In the genomic region with DNA sequence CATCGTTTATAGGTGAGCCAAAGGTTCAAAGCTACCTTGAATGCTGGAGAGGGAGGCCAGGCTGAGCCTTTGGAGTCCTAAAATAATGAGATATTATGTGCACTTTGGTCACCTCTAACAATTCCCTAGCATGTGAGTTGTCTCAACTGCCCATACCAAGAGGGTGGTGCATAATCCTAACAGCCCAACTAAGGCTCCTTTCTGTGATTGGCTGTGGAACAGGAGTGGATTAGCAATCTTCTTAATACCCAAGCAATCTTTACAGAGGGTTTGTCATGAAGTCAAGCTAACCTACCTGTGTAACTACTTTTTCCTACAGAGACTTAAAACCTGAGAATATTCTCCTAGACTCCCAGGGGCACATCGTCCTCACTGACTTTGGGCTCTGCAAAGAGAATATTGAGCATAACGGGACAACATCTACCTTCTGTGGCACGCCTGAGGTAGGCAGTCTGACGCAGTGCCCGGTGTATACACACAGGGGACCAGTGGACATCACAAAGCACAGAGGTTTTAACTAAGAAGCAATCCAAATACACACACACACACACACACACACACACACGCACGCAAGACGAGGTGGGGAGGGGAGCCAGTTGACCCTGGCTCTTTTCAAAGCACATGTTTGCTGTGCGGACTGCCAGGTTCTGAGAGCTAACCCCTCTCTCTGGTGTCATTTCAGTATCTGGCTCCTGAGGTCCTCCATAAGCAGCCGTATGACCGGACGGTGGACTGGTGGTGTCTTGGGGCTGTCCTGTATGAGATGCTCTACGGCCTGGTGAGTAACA, we compare ENCODE assay signal across 7 mouse cellular contexts.
DNase-seq lines count a peak whose midpoint lies in the region; ATAC-seq and TF ChIP-seq lines count a peak whose summit lies in the region.

No protein-coding gene starts in this region.

- in situ Hi-C loops in ES-E14 (cut with MboI; ENCODE audit: low sequenced_read_pairs in 2 of 2, unreplicated experiment in 2 of 2): loop anchor here in 1 of 2 experiments (5.0 kb wide), 1 partner anchor 535 kb away; no protein-coding TSS in a partner anchor

- no peak for DNase-seq in kidney, postnatal 25 days
- DNase-seq in ES-E14 (ENCODE audit: low read depth, low spot score): no peak
- DNase-seq in gastrocnemius, postnatal 4 days (ENCODE audit: low spot score in 2 of 2): no peak

- no peak for ATAC-seq in kidney, embryonic 14.5 days (ENCODE audit: low FRiP score, low TSS enrichment)
- no peak for ATAC-seq in liver, embryonic 12.5 days
- ATAC-seq in cerebellum, adult (ENCODE audit: insufficient number of reproducible peaks, low FRiP score, low TSS enrichment): no peak

- H3K4me2 ChIP-seq in kidney, embryonic 14.5 days (replicated peaks; ENCODE audit: low read depth, low read length): peak overlapping the region; percentile 21
- peak overlapping the region; percentile 98 for H3K4me2 ChIP-seq in liver, embryonic 12.5 days

- no peaks in the 10 kb centered on the region; the same call in 1 of the 2 replicates for H3K27me3 ChIP-seq in kidney, embryonic 14.5 days (ENCODE audit: control insufficient read depth, insufficient read depth, low read length)
- no peaks in the 10 kb centered on the region for H3K27me3 ChIP-seq in C2C12 (ENCODE audit: control insufficient read depth, insufficient read depth, insufficient read length)
- H3K27me3 ChIP-seq in liver, embryonic 12.5 days (replicated peaks): peaks cover 25% of the 10 kb centered on the region

- peaks cover 47% of the 10 kb centered on the region for H3K79me3 ChIP-seq in C2C12 (ENCODE audit: low read depth)

- peaks cover 56% of the 10 kb centered on the region for H3K79me2 ChIP-seq in C2C12 (ENCODE audit: control insufficient read depth, insufficient read depth)

- no peak overlapping the region for H3K27ac ChIP-seq in kidney, embryonic 14.5 days (ENCODE audit: low read depth, low read length)
- no peak overlapping the region for H3K27ac ChIP-seq in ES-E14 (ENCODE audit: insufficient read depth, low read depth, low read length, poor library complexity, severe bottlenecking)
- H3K27ac ChIP-seq in liver, embryonic 12.5 days: no peak overlapping the region

- H3K9ac ChIP-seq in kidney, embryonic 14.5 days (ENCODE audit: low read depth, low read length): no peak overlapping the region; the same call in 1 of the 2 replicates
- peak overlapping the region; percentile 7; the same call in 1 of the 2 replicates for H3K9ac ChIP-seq in ES-E14 (ENCODE audit: insufficient read depth, low read depth, low read length, poor library complexity, severe bottlenecking)
- no peak overlapping the region for H3K9ac ChIP-seq in liver, embryonic 12.5 days

- peaks cover 9% of the 10 kb centered on the region for H3K4me1 ChIP-seq in kidney, embryonic 14.5 days (ENCODE audit: control insufficient read depth, insufficient read depth, low read length)
- H3K4me1 ChIP-seq in ES-E14 (ENCODE audit: control insufficient read depth in 2 of 2, insufficient read depth in 2 of 2, low read length in 2 of 2, poor library complexity in 1 of 2): peaks cover 0 to 9% of the 10 kb centered on the region in 2 experiments; a peak in 1 of 4 replicates
- peaks cover 29% of the 10 kb centered on the region for H3K4me1 ChIP-seq in liver, embryonic 12.5 days

- WGBS in kidney, embryonic 14.5 days: 93% methylated on average over 14 of the region's 14 CpGs
- WGBS in liver, embryonic 12.5 days (ENCODE audit: insufficient replicate concordance): 83% methylated on average over 14 of the region's 14 CpGs

- peak overlapping the region; percentile 55; the same call in 1 of the 2 replicates for H3K4me3 ChIP-seq in kidney, embryonic 14.5 days (ENCODE audit: low read length)
- H3K4me3 ChIP-seq in C2C12 (ENCODE audit: insufficient read depth, poor library complexity, severe bottlenecking) (peak overlapping the region; percentile 61), ES-E14 (ENCODE audit: insufficient read depth in 1 of 2, low read depth in 1 of 2, low read length in 2 of 2, poor library complexity in 1 of 2, severe bottlenecking in 1 of 2) (peak overlapping the region; percentile 79 to 93)
- H3K4me3 ChIP-seq in liver, embryonic 12.5 days: 0 out of 2 replicates have a peak overlapping the region, but pooled peaks have one; percentile 68

- no peaks in the 10 kb centered on the region for H3K9me3 ChIP-seq in kidney, embryonic 14.5 days (ENCODE audit: control insufficient read depth, low read length)
- H3K9me3 ChIP-seq in ES-E14 (ENCODE audit: control insufficient read depth, insufficient read depth, low read depth, low read length): no peaks in the 10 kb centered on the region
- no peaks in the 10 kb centered on the region for H3K9me3 ChIP-seq in liver, embryonic 12.5 days (replicated peaks)

- no peak for TF ChIP-seq CTCF in C2C12 (IDR thresholded peaks at IDR 0.05; ENCODE audit: control insufficient read depth, insufficient read depth, insufficient read length)

- H3K36me3 ChIP-seq in kidney, embryonic 14.5 days (ENCODE audit: control insufficient read depth, insufficient read depth, low read length): peaks cover 13% of the 10 kb centered on the region; the same call in 1 of the 2 replicates
- peaks cover 51% of the 10 kb centered on the region for H3K36me3 ChIP-seq in C2C12 (ENCODE audit: control insufficient read depth, insufficient read depth)
- H3K36me3 ChIP-seq in ES-E14 (ENCODE audit: control insufficient read depth, insufficient read depth, low read length, poor library complexity, severe bottlenecking): peaks cover 36% of the 10 kb centered on the region
- H3K36me3 ChIP-seq in liver, embryonic 12.5 days: peaks cover 31% of the 10 kb centered on the region

- H3ac ChIP-seq in C2C12 (ENCODE audit: control insufficient read depth, insufficient read length, low read depth): peak overlapping the region; percentile 77

TF ChIP-seq in C2C12, 6 proteins besides CTCF, POLR2A, EP300 and RAD21:
- TF ChIP-seq MYOD1 (IDR thresholded peaks at IDR 0.05; ENCODE audit: control insufficient read depth, insufficient read length, low read depth) (no peak), MYOG (IDR thresholded peaks at IDR 0.05; ENCODE audit: control insufficient read depth, extremely low read depth, insufficient read length) (no peak), CEBPB (IDR thresholded peaks at IDR 0.05; ENCODE audit: low read depth) (no peak), FOSL1 (IDR thresholded peaks at IDR 0.05; ENCODE audit: insufficient read depth, low read length, poor library complexity, severe bottlenecking) (no peak), MAX (IDR thresholded peaks at IDR 0.05) (no peak), USF1 (IDR thresholded peaks at IDR 0.05; ENCODE audit: low read depth) (no peak)

TF ChIP-seq in ES-E14, 5 proteins besides CTCF, POLR2A, EP300 and RAD21:
- TF ChIP-seq CHD2 (IDR thresholded peaks at IDR 0.05; ENCODE audit: low read depth, low read length): no peak
- no peak for TF ChIP-seq MAFK (IDR thresholded peaks at IDR 0.05; ENCODE audit: insufficient read depth, low read depth, low read length)
- no peak for TF ChIP-seq ZNF384 (IDR thresholded peaks at IDR 0.05; ENCODE audit: low read depth, low read length)
- TF ChIP-seq ZC3H11A (IDR thresholded peaks at IDR 0.05; ENCODE audit: borderline replicate concordance, low read depth, low read length): no peak
- no peak for TF ChIP-seq HCFC1 (IDR thresholded peaks at IDR 0.05; ENCODE audit: borderline replicate concordance, insufficient read depth, low read length)
TF ChIP-seq in ES-E14: peak in this region for 0.
